Mouse (Mus musculus) macrophage (primary cell): ENCODE measurements around the gene Otof. TPM values are rescaled to one million over a fixed set of nuclear protein-coding genes. Genes with fewer than 3 reads are reported as not detected.

Source experiments
- H3K27ac ChIP-seq: fragments of 350-480 bp; formaldehyde crosslinking; 2 replicates; pipeline ENCODE4 v1.9.0; 2021
- H3K36me3 ChIP-seq: fragments of 350-480 bp; formaldehyde crosslinking; 2 replicates; pipeline ENCODE4 v1.9.0; 2021; ENCODE audit errors: inconsistent target
- H3K4me3 ChIP-seq: fragments of 350-480 bp; formaldehyde crosslinking; 2 replicates; pipeline ENCODE4 v1.9.0; 2021; ENCODE audit errors: inconsistent target
- H3K79me2 ChIP-seq: fragments of 350-480 bp; formaldehyde crosslinking; 2 replicates; pipeline ENCODE4 v1.9.0; 2021; ENCODE audit errors: inconsistent target
- WGBS: methylation state at CpG from one replicate; pipeline ENCODE4 v1.1.7; 2026; ENCODE audit warnings: inconsistent platforms; ENCODE audit not compliant: missing documents; 5-methylcytosine and 5-hydroxymethylcytosine counted together
- polyA plus RNA-seq: library from polyadenylated mRNA; stranded (reverse); fragments of 250-400 nt; gene quantifications from 3 replicates; pipeline ENCODE4 v1.2.4, GENCODE M21; 2018; ENCODE audit warnings: inconsistent platforms
- total RNA-seq, 78 experiments: library from RNA; depleted of rRNA; stranded (reverse); fragments of 250-400 nt; gene quantifications; 1 replicate in 9 of 78; 2 replicates in 24 of 78; 3 replicates in 43 of 78; 4 replicates in 2 of 78; pipeline ENCODE4 v1.2.4; 2018; ENCODE audit warnings: inconsistent platforms in 56 of 78

Otof gene
- not detected for total RNA-seq (2018; cell fraction: chromatin; rRNA removed)
- total RNA-seq (2018; cell fraction: cytosol; rRNA removed), result not detected
- total RNA-seq (2018; cell fraction: nucleus; rRNA removed), result not detected
- polyA plus RNA-seq, result not detected in 3 replicates

DNA sequence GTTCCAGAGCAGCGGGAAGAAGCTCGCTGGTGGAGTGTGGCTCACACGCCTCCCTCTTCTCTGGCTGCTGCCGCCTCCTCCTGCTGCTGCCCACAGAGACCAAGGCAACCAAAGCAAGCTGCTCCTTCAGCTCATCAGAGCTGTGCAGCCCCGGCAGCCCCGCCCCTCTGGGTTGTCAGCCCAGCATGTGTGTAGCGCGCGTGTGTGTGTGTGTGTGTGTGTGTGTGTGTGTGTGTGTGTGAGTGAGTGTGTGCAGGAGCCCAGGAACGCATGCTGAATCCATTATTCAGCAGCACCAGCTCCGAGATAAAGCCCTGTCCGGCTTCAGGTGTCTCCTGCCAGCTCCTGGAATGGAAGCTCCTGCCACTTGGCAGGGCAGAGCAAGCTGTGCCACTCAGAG lies at the start of gene Otof:
Otof (minus strand) TSS at position 112 of the 400 bp plus-strand sequence.
- no peaks in the 10 kb centered on the region for H3K36me3 ChIP-seq
- H3K27ac ChIP-seq, result no peak within 1 kb of the TSS
- H3K79me2 ChIP-seq, result no peaks in the 10 kb centered on the region
- no peak within 1 kb of the TSS for H3K4me3 ChIP-seq
- WGBS, result 45% methylated on average over 12 of the region's 12 CpGs

DNA sequence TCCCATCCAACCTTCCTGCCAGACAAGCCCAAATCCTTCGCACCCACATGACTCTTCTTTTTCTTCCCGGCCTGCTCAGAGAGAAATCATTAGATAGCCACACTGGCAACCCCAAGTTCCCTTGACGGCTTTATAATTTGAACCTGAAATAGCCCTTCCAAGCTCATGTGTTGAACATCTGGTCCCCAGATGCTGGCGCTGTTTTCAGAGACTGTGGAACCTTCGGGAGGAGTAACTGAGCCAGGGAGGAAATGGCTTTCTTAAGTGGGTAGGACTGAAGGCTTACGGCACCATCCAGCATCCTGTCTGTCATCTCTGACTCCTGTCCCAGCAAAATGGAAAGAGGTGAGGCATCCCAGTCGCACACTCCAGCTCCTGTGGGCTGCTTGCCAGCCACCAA lies 35.6 kb upstream of the Otof start:
- 90% methylated on average over 7 of the region's 7 CpGs for WGBS

DNA sequence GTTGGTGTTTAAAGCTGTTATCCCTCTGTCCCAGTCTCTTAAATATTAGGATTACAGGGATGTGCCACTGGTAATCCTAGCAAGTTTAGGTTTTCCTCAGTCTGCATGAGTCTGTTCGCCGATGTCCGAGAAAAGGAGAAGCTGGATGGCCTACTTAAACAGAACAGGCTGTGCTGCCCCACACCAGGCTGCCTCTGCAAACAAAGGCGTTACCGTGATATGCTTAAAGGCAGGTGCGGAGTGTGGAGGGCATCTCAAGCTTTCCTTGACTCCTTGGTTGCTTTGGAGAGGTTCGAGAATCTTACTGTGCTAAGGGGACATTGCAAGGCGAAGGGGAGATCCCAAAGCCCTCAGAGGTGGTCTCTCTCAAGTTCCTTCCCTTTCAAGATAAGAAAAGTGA lies 35.1 kb upstream of the Otof start:
- H3K27ac ChIP-seq, result no peak overlapping the region
- WGBS, result 87% methylated on average over 8 of the region's 8 CpGs
- H3K36me3 ChIP-seq, result no peaks in the 10 kb centered on the region
- no peak overlapping the region for H3K4me3 ChIP-seq
- H3K79me2 ChIP-seq, result no peaks in the 10 kb centered on the region

More for the DNA sequence above, 35.6 kb upstream of the Otof start:
- no peak overlapping the region for H3K27ac ChIP-seq
- no peaks in the 10 kb centered on the region for H3K36me3 ChIP-seq
- no peak overlapping the region for H3K4me3 ChIP-seq
- no peaks in the 10 kb centered on the region for H3K79me2 ChIP-seq

DNA sequence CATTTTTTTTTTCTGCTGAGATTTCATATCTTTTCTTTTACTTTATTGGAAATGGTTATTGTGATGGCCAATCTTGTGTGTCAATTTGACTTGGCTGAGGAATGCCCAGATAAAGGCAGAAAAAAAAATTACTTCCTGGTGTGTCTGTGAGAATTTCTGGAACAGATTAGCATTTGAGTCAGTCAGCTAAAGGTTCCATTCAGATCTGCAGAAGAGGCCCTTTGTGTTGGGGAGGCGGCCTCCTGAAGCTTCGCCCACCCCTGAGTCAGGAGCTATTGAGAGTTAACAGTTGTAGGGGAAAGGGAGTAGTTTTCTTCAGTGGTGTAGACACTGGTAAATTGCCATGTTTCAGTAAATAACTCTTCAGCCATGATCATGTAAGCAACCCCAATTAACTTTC lies 33.6 kb upstream of the Otof start:
- Histone ChIP-seq H3K4me3 (no peak overlapping the region), H3K79me2 (no peaks in the 10 kb centered on the region), H3K27ac (no peak overlapping the region), H3K36me3 (no peaks in the 10 kb centered on the region)
- WGBS, result 100% methylated on average over 2 of the region's 2 CpGs

- WGBS, result 93% methylated on average over 7 of the region's 7 CpGs
- Histone ChIP-seq H3K79me2 (no peaks in the 10 kb centered on the region), H3K36me3 (no peaks in the 10 kb centered on the region), H3K4me3 (no peak overlapping the region), H3K27ac (no peak overlapping the region)
Observed at GRCm38 (mm10) chr5:30494606-30495005, 32.9 kb upstream of the Otof start.

GRCm38 (mm10) chr5:30493723-30494122 lies 32.0 kb upstream of the Otof start:
- no peaks in the 10 kb centered on the region for H3K79me2 ChIP-seq
- 89% methylated on average over 7 of the region's 7 CpGs for WGBS
- no peaks in the 10 kb centered on the region for H3K36me3 ChIP-seq
- no peak overlapping the region for H3K4me3 ChIP-seq
- no peak overlapping the region for H3K27ac ChIP-seq

DNA sequence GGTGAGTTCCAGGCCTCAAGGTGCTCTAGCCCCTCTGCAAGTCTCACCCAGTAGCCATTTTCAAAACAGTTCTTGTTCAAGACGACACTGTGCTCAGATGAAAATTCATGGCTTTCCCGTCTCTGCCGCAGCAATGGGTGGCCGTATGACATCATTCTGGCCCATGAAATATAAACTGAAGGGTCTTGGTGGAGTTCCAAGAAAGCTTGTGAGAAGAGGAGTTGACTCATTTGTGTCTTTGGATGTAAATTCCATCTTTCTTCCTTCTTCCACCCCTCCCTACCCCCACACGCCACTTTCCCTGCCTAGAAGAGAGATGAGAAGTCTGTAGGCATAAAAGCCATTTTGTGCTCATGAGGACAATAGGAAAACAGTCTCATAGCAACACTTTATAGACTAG lies 29.1 kb upstream of the Otof start:
- 92% methylated on average over 4 of the region's 5 CpGs for WGBS
- Histone ChIP-seq H3K4me3 (no peak overlapping the region), H3K27ac (no peak overlapping the region), H3K79me2 (no peaks in the 10 kb centered on the region), H3K36me3 (no peaks in the 10 kb centered on the region)

DNA sequence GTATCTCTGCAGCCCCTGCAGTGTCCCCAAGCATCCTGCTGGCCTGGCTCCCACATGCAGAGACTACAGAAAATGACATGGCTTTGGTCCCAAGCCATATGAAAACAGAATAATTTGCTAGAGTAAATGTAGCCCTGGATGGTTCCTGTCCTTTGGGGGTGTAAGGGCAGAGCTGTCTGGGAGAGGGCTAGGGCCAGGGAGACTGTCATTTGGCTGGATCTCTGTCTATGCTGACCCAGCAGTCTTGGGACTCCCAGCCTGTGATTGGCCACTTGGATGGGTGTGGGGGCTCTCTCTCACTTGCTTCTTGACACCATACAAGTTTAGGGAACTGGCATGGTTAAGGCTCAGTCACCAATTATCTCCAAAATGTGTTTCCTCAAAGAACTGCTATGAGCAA lies 28.5 kb upstream of the Otof start:
- Histone ChIP-seq H3K36me3 (no peaks in the 10 kb centered on the region), H3K4me3 (no peak overlapping the region), H3K27ac (no peak overlapping the region), H3K79me2 (no peaks in the 10 kb centered on the region)

- Histone ChIP-seq H3K4me3 (no peak overlapping the region), H3K36me3 (no peaks in the 10 kb centered on the region), H3K27ac (no peak overlapping the region), H3K79me2 (no peaks in the 10 kb centered on the region)
- WGBS, result 85% methylated on average over 6 of the region's 6 CpGs
Observed at GRCm38 (mm10) chr5:30485136-30485535, 23.4 kb upstream of the Otof start.

DNA sequence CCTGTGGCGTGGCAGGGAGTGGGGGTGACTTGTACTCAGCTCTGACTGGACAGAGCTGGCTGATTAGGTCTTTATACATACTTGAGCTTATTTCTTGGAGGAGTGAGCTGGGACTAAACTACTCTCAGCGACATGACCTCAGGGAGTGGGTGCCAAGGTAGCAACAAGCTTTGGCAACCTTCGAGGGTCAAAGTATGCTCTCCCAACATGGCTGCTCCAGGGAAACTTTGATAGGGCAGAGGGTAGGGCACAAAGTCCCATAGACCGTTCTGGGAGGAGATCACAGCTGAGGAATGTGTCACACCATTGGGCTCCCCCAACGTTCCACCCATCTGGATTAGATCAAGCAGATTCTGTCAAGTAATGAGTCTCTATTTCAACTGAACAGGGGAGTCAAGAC lies 22.9 kb upstream of the Otof start:
- 90% methylated on average over 5 of the region's 5 CpGs for WGBS
- Histone ChIP-seq H3K79me2 (no peaks in the 10 kb centered on the region), H3K27ac (no peak overlapping the region), H3K4me3 (no peak overlapping the region), H3K36me3 (no peaks in the 10 kb centered on the region)

DNA sequence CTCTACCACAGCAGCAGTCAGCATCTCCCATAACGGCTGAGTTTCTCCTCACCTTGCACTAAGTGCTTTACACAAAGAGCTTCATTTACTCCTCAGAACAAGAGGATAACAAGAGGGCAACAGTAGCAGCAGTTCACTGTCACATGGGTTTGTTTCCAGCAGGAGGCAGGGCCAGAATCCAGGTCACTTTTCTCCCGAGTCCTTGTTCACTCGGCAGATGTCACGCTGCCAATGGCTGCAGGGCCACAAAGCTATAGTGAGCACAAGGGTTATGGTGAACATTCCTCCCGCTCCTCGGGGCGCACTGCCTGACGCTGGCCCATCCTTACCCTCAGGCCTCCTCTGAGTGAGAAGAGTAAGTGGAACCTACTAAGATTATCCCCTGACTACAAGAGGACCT lies 21.8 kb upstream of the Otof start:
- 88% methylated on average over 8 of the region's 8 CpGs for WGBS
- no peaks in the 10 kb centered on the region for H3K79me2 ChIP-seq
- no peak overlapping the region for H3K27ac ChIP-seq

GRCm38 (mm10) chr5:30482319-30482718 lies 20.6 kb upstream of the Otof start:
- no peaks in the 10 kb centered on the region for H3K36me3 ChIP-seq
- 44% methylated on average over 2 of the region's 5 CpGs for WGBS

More for the DNA sequence above, 21.8 kb upstream of the Otof start:
- Histone ChIP-seq H3K4me3 (no peak overlapping the region), H3K36me3 (no peaks in the 10 kb centered on the region)

DNA sequence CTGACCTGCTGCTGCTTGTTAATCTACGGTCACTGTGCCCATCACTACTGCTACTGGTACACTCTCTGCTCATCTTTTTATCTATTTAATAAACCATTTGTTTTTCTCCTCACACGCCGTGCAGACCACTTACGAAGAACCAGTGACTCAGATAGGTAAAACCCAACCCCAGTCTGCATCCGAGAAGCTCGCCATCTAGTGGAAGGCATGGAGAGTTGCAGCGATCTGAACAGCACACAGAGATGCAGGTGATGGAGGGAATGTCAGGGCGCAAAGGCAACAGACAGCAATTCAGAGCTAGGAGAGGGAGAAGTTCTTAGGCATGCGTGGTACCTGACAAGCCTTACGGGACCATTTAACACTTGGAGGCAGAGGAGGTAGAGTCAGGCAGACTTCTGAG lies 14.8 kb upstream of the Otof start:
- Histone ChIP-seq H3K27ac (no peak overlapping the region), H3K36me3 (no peaks in the 10 kb centered on the region), H3K79me2 (no peaks in the 10 kb centered on the region), H3K4me3 (no peak overlapping the region)
- WGBS, result 43% methylated on average over 10 of the region's 10 CpGs

More at GRCm38 (mm10) chr5:30482319-30482718, 20.6 kb upstream of the Otof start:
- H3K4me3 ChIP-seq, result no peak overlapping the region
- no peaks in the 10 kb centered on the region for H3K79me2 ChIP-seq
- no peak overlapping the region for H3K27ac ChIP-seq

- Histone ChIP-seq H3K36me3 (no peaks in the 10 kb centered on the region), H3K4me3 (no peak overlapping the region), H3K79me2 (no peaks in the 10 kb centered on the region), H3K27ac (no peak overlapping the region)
- 59% methylated on average over 5 of the region's 5 CpGs for WGBS
Observed at GRCm38 (mm10) chr5:30472148-30472547, 10.4 kb upstream of the Otof start.

DNA sequence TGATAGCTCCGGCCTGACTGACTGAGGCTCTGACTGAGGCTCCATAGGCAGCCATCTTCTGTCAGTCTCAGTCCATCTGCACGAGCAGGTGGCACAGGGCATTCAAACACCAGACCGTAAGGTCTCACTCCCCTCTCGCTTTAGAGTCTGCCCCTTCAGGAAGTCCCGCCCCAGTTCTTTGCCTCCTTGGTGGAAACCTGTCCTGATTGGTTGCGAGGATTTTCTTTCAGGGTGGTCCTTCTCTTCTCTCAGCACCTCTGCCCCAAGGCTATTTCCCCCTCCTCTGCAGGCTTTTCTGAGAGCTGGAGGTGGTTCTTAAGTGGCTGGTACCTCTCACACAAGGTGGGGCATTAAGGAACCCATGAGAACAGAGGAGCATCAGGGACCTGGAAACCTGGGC lies 8.7 kb upstream of the Otof start:
- no peaks in the 10 kb centered on the region for H3K36me3 ChIP-seq
- no peaks in the 10 kb centered on the region for H3K79me2 ChIP-seq
- WGBS, result 58% methylated on average over 6 of the region's 6 CpGs
- H3K4me3 ChIP-seq, result no peak overlapping the region
- no peak overlapping the region for H3K27ac ChIP-seq

DNA sequence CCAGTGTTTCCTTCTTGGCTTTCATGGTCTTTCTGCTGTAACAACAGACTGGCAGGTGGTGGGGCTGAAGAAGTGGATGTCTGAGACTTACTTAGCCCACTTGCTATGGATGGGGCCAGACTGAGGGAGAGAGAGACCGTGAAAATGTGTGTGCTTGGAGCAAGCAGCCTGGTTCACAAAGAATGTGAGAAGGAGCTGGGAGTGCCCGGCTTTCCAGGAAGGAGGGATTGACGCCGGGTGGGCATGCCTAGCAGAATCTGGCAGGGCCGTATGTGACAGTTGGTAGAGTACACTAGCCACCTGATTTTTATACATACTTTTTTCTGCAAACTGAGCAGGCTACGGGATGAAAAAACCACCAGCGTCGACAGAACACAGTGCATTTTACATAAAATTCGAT lies 4.6 kb upstream of the Otof start:
- 54% methylated on average over 9 of the region's 9 CpGs for WGBS
- H3K4me3 ChIP-seq, result no peak overlapping the region
- H3K36me3 ChIP-seq, result no peaks in the 10 kb centered on the region
- no peak overlapping the region for H3K27ac ChIP-seq
- no peaks in the 10 kb centered on the region for H3K79me2 ChIP-seq
